Mouse (Mus musculus) ES-Bruce4 (cell line): Measurements from ENCODE around the gene Gucy2g. TPM values are rescaled to one million over a fixed set of nuclear protein-coding genes. Genes with fewer than 3 reads are reported as not detected.

ENCODE experiments used
- H3K27ac ChIP-seq: 2 replicates; pipeline ENCODE4 v1.5.1; 2012; ENCODE audit warnings: low read length, inconsistent platforms; ENCODE audit not compliant: insufficient read depth
- H3K27me3 ChIP-seq: 2 replicates; pipeline ENCODE4 v1.6.1; 2012; ENCODE audit warnings: mild to moderate bottlenecking, low read length, inconsistent platforms; ENCODE audit not compliant: control insufficient read depth, poor library complexity, insufficient read depth, severe bottlenecking
- H3K36me3 ChIP-seq: 2 replicates; pipeline ENCODE4 v1.6.1; 2012; ENCODE audit warnings: inconsistent platforms, mild to moderate bottlenecking, low read length, moderate library complexity; ENCODE audit not compliant: control insufficient read depth, poor library complexity, insufficient read depth, severe bottlenecking
- H3K4me1 ChIP-seq: one replicate; pipeline ENCODE4 v1.8.1; 2011; ENCODE audit warnings: low read length; ENCODE audit not compliant: control insufficient read depth, insufficient read depth
- H3K4me3 ChIP-seq: 2 replicates; pipeline ENCODE4 v1.5.1; 2011; ENCODE audit warnings: low read depth, mild to moderate bottlenecking, low read length
- H3K9ac ChIP-seq: 2 replicates; pipeline ENCODE4 v1.6.1; 2012; ENCODE audit warnings: low read depth, mild to moderate bottlenecking, inconsistent platforms; ENCODE audit not compliant: poor library complexity, severe bottlenecking
- H3K9me3 ChIP-seq: replicated peaks from 2 replicates; pipeline ENCODE4 v1.6.1; 2012; ENCODE audit warnings: mild to moderate bottlenecking, low read length, inconsistent platforms; ENCODE audit not compliant: control insufficient read depth, poor library complexity, insufficient read depth, severe bottlenecking
- CTCF ChIP-seq: IDR thresholded peaks from one replicate; pipeline ENCODE4 v1.8.1; 2011; ENCODE audit warnings: low read depth, low read length
- EP300 ChIP-seq: IDR thresholded peaks from 2 replicates; pipeline ENCODE4 v1.6.1; 2011; ENCODE audit warnings: low read depth, low read length; ENCODE audit not compliant: insufficient read depth
- POLR2A ChIP-seq: IDR thresholded peaks from one replicate; pipeline ENCODE4 v1.8.1; 2011; ENCODE audit warnings: low read length; ENCODE audit not compliant: insufficient read depth
- polyA plus RNA-seq: library from polyadenylated mRNA; stranded (reverse); fragments of >200 nt; gene quantifications from 2 replicates; pipeline ENCODE4 v1.2.4, GENCODE M21; 2011; ENCODE audit warnings: low read depth; ENCODE audit not compliant: missing spikeins, insufficient read depth, insufficient read length

Gene Gucy2g
- polyA plus RNA-seq, 1 experiment = 0.25 TPM

GRCm38 (mm10) chr19:55168360-55168759, 72.7 kb downstream of the Gucy2g start:
- TF ChIP-seq CTCF (no peak), POLR2A (no peak), EP300 (no peak)
- Histone ChIP-seq H3K27me3 (no peaks in the 10 kb centered on the region), H3K4me3 (no peak overlapping the region), H3K9ac (no peak overlapping the region), H3K9me3 (no peaks in the 10 kb centered on the region; the same call in 1 of the 2 replicates), H3K27ac (no peak overlapping the region), H3K36me3 (no peaks in the 10 kb centered on the region), H3K4me1 (no peaks in the 10 kb centered on the region)

DNA sequence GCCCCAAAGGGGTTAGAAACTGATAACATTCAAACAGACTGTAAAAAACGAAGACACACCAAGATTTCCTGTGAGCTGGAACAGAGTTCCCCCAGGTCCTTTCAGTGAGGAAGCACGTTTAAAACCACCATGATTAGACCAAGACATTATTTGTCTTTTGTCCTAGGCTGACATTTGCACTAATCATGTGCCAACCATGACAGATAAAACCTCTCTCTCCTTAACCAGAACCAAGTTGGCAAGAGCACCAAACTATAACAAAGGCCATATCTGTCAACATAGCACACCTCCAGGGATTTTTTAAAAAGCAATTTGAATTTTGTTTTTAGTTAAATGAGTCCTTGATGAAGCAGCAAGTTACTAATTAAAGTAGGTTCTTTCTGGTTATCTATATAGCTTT, 73.3 kb downstream of the Gucy2g start:
- no peak overlapping the region for H3K4me3 ChIP-seq
- H3K4me1 ChIP-seq = no peaks in the 10 kb centered on the region
- H3K36me3 ChIP-seq = no peaks in the 10 kb centered on the region
- H3K9me3 ChIP-seq = no peaks in the 10 kb centered on the region; the same call in 1 of the 2 replicates
- H3K9ac ChIP-seq = no peak overlapping the region
- H3K27me3 ChIP-seq = no peaks in the 10 kb centered on the region
- TF ChIP-seq POLR2A = no peak
- TF ChIP-seq EP300 = no peak
- TF ChIP-seq CTCF = no peak
- no peak overlapping the region for H3K27ac ChIP-seq

DNA sequence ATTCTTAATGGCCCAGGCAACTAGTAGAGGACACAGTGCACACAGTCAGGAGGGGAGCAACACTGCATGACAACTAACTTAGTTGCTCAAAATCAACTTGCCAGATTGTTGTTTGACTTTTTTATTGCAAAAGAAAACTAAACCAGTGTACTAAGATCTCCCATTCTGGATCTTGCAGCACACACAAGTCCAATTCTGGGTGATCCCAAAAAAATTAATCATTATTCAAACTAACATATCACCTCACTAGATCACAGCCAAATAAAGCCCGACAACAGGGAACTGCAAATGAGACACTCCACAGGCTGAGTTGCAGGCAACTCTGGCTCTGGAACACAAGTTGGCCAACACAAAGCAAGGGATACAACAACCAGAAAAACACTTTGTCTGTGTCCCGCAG, 74.3 kb downstream of the Gucy2g start:
- H3K36me3 ChIP-seq = no peaks in the 10 kb centered on the region
- no peak overlapping the region for H3K27ac ChIP-seq
- no peak overlapping the region for H3K4me3 ChIP-seq
- H3K4me1 ChIP-seq = no peaks in the 10 kb centered on the region
- no peaks in the 10 kb centered on the region; the same call in 1 of the 2 replicates for H3K9me3 ChIP-seq
- H3K9ac ChIP-seq = no peak overlapping the region
- H3K27me3 ChIP-seq = no peaks in the 10 kb centered on the region
- TF ChIP-seq CTCF = no peak

DNA sequence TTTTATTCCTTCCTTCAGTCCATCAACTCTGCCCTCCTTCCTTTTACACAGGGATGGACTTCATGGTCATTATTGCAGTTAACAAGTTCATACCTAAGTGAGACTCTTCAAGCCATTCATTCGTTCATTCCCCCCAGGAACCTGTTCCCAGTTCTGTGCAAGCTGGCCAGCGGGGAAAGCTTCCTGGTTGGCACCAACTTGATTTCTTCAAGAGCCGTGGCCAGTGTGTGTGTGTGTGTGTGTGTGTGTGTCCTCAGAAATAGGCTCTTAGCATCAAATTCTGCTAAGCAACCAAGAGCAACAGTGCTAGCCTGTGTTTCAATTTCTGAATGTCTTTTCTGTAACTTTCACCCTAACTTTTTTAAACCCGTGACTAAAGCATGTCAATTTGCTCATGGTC, 75.1 kb downstream of the Gucy2g start:
- no peaks in the 10 kb centered on the region for H3K36me3 ChIP-seq
- H3K4me3 ChIP-seq = no peak overlapping the region
- no peaks in the 10 kb centered on the region; the same call in 1 of the 2 replicates for H3K9me3 ChIP-seq
- no peak overlapping the region for H3K27ac ChIP-seq
- TF ChIP-seq POLR2A (no peak), CTCF (no peak), EP300 (no peak)
- no peaks in the 10 kb centered on the region for H3K27me3 ChIP-seq
- H3K9ac ChIP-seq = no peak overlapping the region
- no peaks in the 10 kb centered on the region for H3K4me1 ChIP-seq

- Histone ChIP-seq H3K36me3 (no peaks in the 10 kb centered on the region), H3K9me3 (no peaks in the 10 kb centered on the region; the same call in 1 of the 2 replicates), H3K27me3 (no peaks in the 10 kb centered on the region), H3K27ac (no peak overlapping the region), H3K4me3 (no peak overlapping the region), H3K4me1 (no peaks in the 10 kb centered on the region), H3K9ac (no peak overlapping the region)
- TF ChIP-seq EP300 (no peak), POLR2A (no peak), CTCF (no peak)
Observed at GRCm38 (mm10) chr19:55165183-55165865, 75.7 kb downstream of the Gucy2g start.

DNA sequence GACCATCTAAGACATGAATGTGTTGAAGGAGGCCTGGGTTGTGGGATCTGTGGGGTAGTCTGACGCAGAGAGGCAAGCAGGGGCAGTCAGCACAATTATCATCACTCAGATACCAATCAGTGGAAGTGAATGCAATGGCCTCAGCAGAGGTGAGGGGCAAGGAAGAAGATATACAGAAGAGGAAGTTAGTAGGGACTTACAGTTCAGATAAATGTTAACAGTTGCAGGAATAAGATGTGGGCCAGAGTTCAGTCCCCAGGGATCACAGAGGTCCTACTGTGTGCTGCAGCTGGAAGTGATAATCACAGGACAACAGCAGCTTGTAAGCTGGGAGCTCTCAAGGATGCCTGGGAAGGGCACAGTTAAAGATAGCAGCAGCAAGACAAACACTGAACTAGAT, 76.9 kb downstream of the Gucy2g start:
- no peak for TF ChIP-seq EP300
- no peak for TF ChIP-seq POLR2A
- no peak for TF ChIP-seq CTCF
- H3K27me3 ChIP-seq = no peaks in the 10 kb centered on the region
- H3K4me3 ChIP-seq = no peak overlapping the region
- H3K9me3 ChIP-seq = no peaks in the 10 kb centered on the region
- H3K36me3 ChIP-seq = no peaks in the 10 kb centered on the region
- H3K4me1 ChIP-seq = no peaks in the 10 kb centered on the region
- no peak overlapping the region for H3K9ac ChIP-seq
- no peak overlapping the region for H3K27ac ChIP-seq
